Mouse (Mus musculus): ENCODE results near the gene Atp13a2. TPM values are rescaled to one million over a fixed set of nuclear protein-coding genes. Genes with fewer than 3 reads are reported as not detected.
A peak's percentile ranks its signal among the peaks of the same experiment; 100 is the strongest.

Atp13a2 gene
- total and polyA plus RNA-seq, 3 experiments: 21.4 to 67.7 (median 22.3) TPM

DNA sequence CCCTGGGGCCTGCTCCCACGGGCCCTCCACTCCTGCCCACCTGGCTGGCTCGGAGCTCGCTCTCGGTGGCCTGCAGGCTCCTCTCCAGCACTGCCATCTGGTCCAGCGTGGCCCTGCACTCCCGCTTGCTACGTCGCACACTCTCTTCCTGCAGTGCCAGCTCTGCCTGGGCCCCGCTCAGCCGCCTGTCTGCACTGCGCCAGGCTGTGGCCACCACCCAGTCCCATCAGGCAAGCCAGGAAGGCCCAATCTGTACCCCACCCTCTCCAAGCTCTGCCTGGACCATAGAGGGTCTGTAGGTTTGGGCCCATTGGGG, 34.9 kb downstream of the Atp13a2 start:
- DNase-seq (ENCODE audit: low spot score) (no peak), ATAC-seq (ENCODE audit: extremely low read depth, insufficient number of reproducible peaks, low FRiP score, poor library complexity, severe bottlenecking) (no peak)
- Histone ChIP-seq H3K4me3 (ENCODE audit: low read depth, low read length) (no peak overlapping the region), H3K36me3 (replicated peaks) (no peaks in the 10 kb centered on the region), H3K9me3 (replicated peaks) (no peaks in the 10 kb centered on the region), H3K27me3 (ENCODE audit: insufficient read depth, low read length) (peaks cover 31% of the 10 kb centered on the region), H3K4me1 (ENCODE audit: insufficient read depth, low read depth, low read length) (no peaks in the 10 kb centered on the region; the same call in 1 of the 2 replicates)
- TF ChIP-seq GATA2 (IDR thresholded peaks at IDR 0.05; ENCODE audit: borderline replicate concordance, low read depth, low read length) (no peak), POLR2AphosphoS5 (IDR thresholded peaks at IDR 0.05; ENCODE audit: insufficient replicate concordance, low read depth, low read length) (no peak), GATA1 (IDR thresholded peaks at IDR 0.05; ENCODE audit: borderline replicate concordance, low read length) (no peak), TAL1 (conservative IDR thresholded peaks at IDR 0.05; ENCODE audit: low read depth, low read length) (no peak), CTCF (IDR thresholded peaks at IDR 0.05; ENCODE audit: low read depth, low read length) (no peak)

DNA sequence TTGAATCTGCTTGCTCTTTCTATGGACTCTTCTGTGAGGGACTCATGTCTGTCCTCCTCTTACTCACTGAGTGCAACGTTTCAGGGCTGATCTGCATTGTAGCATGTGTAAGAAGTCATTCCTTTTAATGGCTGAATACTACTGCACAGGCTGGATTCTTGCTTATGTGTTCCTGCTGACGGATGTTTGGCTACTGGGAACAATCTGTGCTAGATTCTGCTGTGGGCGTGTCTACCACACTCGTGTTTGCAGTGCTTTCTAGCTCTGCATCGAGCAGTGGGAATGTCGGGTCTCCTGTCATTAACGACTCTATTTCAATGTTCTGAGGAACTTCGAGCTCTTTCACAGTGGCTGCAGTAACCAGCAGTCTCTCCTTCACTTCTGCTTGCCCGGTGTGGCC, 37.4 kb downstream of the Atp13a2 start:
- no peak for DNase-seq (ENCODE audit: low spot score)
- Histone ChIP-seq H3K36me3 (replicated peaks) (peaks cover 2% of the 10 kb centered on the region), H3K9me3 (replicated peaks) (no peaks in the 10 kb centered on the region), H3K27me3 (ENCODE audit: insufficient read depth, low read length) (peaks cover 22% of the 10 kb centered on the region), H3K4me3 (ENCODE audit: low read depth, low read length) (no peak overlapping the region), H3K4me1 (ENCODE audit: insufficient read depth, low read depth, low read length) (no peaks in the 10 kb centered on the region)
- TF ChIP-seq GATA1 (IDR thresholded peaks at IDR 0.05; ENCODE audit: borderline replicate concordance, low read length) (no peak), POLR2AphosphoS5 (IDR thresholded peaks at IDR 0.05; ENCODE audit: insufficient replicate concordance, low read depth, low read length) (no peak), GATA2 (IDR thresholded peaks at IDR 0.05; ENCODE audit: borderline replicate concordance, low read depth, low read length) (no peak), CTCF (IDR thresholded peaks at IDR 0.05; ENCODE audit: low read depth, low read length) (no peak), TAL1 (conservative IDR thresholded peaks at IDR 0.05; ENCODE audit: low read depth, low read length) (no peak)
- ATAC-seq (ENCODE audit: extremely low read depth, insufficient number of reproducible peaks, low FRiP score, poor library complexity, severe bottlenecking): no peak

- Histone ChIP-seq H3K27me3 (ENCODE audit: insufficient read depth, low read length) (peaks cover 21% of the 10 kb centered on the region), H3K4me3 (ENCODE audit: low read depth, low read length) (no peak overlapping the region), H3K9me3 (replicated peaks) (no peaks in the 10 kb centered on the region), H3K36me3 (replicated peaks) (peaks cover 7% of the 10 kb centered on the region), H3K4me1 (ENCODE audit: insufficient read depth, low read depth, low read length) (no peaks in the 10 kb centered on the region)
- no peak for TF ChIP-seq GATA2 (IDR thresholded peaks at IDR 0.05; ENCODE audit: borderline replicate concordance, low read depth, low read length)
- no peak for DNase-seq (ENCODE audit: low spot score)
- no peak for ATAC-seq (ENCODE audit: extremely low read depth, insufficient number of reproducible peaks, low FRiP score, poor library complexity, severe bottlenecking)
Measured at GRCm38 (mm10) chr4:141024992-141025391, 38.3 kb downstream of the Atp13a2 start.

DNA sequence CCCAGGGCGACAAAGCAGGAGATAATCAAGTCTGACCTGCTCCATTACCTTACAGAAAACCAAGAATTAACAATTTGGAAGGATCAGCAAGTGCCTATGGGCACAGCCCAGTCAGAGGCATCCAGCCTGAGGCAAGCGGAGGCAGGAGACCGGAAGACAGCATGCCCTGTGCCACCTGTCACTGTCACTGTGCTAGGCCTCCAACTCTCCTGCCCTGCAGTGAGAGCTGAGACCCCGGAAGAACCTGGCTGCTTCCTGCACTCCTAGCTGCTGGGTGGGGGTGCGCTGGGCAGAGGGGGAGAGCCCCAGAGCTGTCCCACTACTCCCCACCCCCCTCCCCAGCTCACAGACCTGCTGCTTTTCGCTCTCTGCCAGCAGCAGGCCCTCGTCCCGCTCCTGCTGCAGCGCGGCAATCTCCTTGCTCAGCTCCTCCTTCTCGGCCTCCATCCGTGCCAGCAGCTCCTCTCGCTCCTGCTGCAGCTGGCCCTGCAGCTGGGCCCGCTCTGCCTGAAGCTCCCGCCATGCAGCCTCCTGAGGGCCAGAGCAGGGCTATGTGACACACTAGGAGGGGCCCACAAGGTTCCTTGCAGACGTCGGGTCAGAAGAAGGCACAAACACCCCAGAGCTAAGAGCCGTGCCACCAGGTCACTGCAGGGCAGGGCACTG, 44.0 kb downstream of the Atp13a2 start:
- DNase-seq (ENCODE audit: low spot score): no peak
- Histone ChIP-seq H3K36me3 (replicated peaks) (peaks cover 11% of the 10 kb centered on the region), H3K4me1 (ENCODE audit: insufficient read depth, low read depth, low read length) (0 out of 2 replicates have a peak, but pooled peaks cover 3% of the 10 kb centered on the region), H3K27me3 (ENCODE audit: insufficient read depth, low read length) (peaks cover 17% of the 10 kb centered on the region; the same call in 1 of the 2 replicates), H3K4me3 (ENCODE audit: low read depth, low read length) (no peak overlapping the region), H3K9me3 (replicated peaks) (no peaks in the 10 kb centered on the region)
- ATAC-seq (ENCODE audit: extremely low read depth, insufficient number of reproducible peaks, low FRiP score, poor library complexity, severe bottlenecking): no peak
- no peak for TF ChIP-seq GATA2 (IDR thresholded peaks at IDR 0.05; ENCODE audit: borderline replicate concordance, low read depth, low read length)
- no peak for TF ChIP-seq POLR2AphosphoS5 (IDR thresholded peaks at IDR 0.05; ENCODE audit: insufficient replicate concordance, low read depth, low read length)
- TF ChIP-seq TAL1 (conservative IDR thresholded peaks at IDR 0.05; ENCODE audit: low read depth, low read length): no peak
- no peak for TF ChIP-seq GATA1 (IDR thresholded peaks at IDR 0.05; ENCODE audit: borderline replicate concordance, low read length)

- peak; percentile 65 for ATAC-seq (ENCODE audit: extremely low read depth, insufficient number of reproducible peaks, low FRiP score, poor library complexity, severe bottlenecking)
- H3K36me3 ChIP-seq (replicated peaks): peaks cover 13% of the 10 kb centered on the region
- 0 out of 2 replicates have a peak, but pooled peaks cover 3% of the 10 kb centered on the region for H3K4me1 ChIP-seq (ENCODE audit: insufficient read depth, low read depth, low read length)
- H3K9me3 ChIP-seq (replicated peaks): no peaks in the 10 kb centered on the region
- peak; percentile 89 for TF ChIP-seq CTCF (IDR thresholded peaks at IDR 0.05; ENCODE audit: low read depth, low read length)
- no peak for TF ChIP-seq GATA2 (IDR thresholded peaks at IDR 0.05; ENCODE audit: borderline replicate concordance, low read depth, low read length)
- H3K4me3 ChIP-seq (ENCODE audit: low read depth, low read length): no peak overlapping the region
- peak; percentile 83 for DNase-seq (ENCODE audit: low spot score)
- H3K27me3 ChIP-seq (ENCODE audit: insufficient read depth, low read length): peaks cover 10% of the 10 kb centered on the region; the same call in 1 of the 2 replicates
Measured at GRCm38 (mm10) chr4:141031733-141032132, 45.1 kb downstream of the Atp13a2 start.

DNA sequence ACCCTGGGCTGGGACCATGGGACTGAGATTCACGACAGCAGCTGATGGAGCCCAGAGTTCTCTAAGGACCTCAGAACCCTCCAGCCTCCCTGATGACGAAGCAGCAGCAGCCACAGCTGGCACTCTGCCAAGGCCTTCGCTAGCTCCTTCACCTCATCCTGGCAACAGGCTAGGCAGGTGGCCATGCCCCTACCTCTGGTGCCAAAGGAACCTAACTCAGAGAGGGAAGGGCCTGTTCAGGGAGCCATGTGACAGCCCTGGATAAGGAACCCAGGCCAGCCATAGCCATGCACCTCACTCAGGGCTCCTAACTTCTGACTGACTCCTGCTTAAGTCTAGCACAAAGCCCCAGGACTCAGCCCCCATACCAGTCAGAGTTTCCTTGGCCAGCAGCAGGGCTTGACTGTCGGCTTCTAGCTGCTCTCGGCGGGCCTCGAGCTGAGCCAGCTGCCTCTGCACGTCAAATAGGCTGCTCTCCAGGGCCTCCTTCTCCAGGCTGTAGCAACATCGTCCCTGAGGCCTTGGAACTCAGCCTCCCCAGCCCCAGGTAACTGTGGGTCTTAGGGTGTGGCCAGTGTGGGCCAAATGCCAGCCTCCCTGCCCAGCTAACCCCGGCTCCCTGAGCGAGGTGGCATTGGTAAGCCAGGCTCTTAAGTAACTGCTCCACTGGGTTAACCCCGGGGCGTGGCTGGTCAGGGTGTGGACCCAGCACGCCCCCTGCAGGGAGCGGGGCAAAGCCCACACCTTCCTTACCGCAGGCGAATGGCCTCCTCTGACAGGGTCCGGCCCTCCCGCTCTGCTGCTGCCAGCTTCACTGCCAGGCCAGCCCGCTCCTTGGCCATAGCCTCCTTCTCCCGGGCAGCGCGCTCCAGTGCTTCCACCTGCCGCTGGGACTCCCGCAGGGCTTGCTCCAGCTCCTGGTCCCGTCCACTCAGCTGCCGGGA, 47.2 kb downstream of the Atp13a2 start:
- Histone ChIP-seq H3K27me3 (ENCODE audit: insufficient read depth, low read length) (peaks cover 10% of the 10 kb centered on the region; the same call in 1 of the 2 replicates), H3K4me3 (ENCODE audit: low read depth, low read length) (no peak overlapping the region), H3K9me3 (replicated peaks) (no peaks in the 10 kb centered on the region), H3K36me3 (replicated peaks) (peaks cover 11% of the 10 kb centered on the region), H3K4me1 (ENCODE audit: insufficient read depth, low read depth, low read length) (0 out of 2 replicates have a peak, but pooled peaks cover 3% of the 10 kb centered on the region)
- ATAC-seq (ENCODE audit: extremely low read depth, insufficient number of reproducible peaks, low FRiP score, poor library complexity, severe bottlenecking) (no peak), DNase-seq (ENCODE audit: low spot score) (no peak)
- no peak for TF ChIP-seq CTCF (IDR thresholded peaks at IDR 0.05; ENCODE audit: low read depth, low read length)
- TF ChIP-seq GATA2 (IDR thresholded peaks at IDR 0.05; ENCODE audit: borderline replicate concordance, low read depth, low read length): no peak
- no peak for TF ChIP-seq POLR2AphosphoS5 (IDR thresholded peaks at IDR 0.05; ENCODE audit: insufficient replicate concordance, low read depth, low read length)
- no peak for TF ChIP-seq TAL1 (conservative IDR thresholded peaks at IDR 0.05; ENCODE audit: low read depth, low read length)
- no peak for TF ChIP-seq GATA1 (IDR thresholded peaks at IDR 0.05; ENCODE audit: borderline replicate concordance, low read length)

Data from G1E (cell line).